Mouse (Mus musculus) kidney, adult 2 months (tissue): ENCODE measurements around the gene Eif3g.

Experiments used
- CTCF ChIP-seq: fragments of 200-500 bp; conservative IDR thresholded peaks from 2 replicates; pipeline ENCODE4 v1.5.1; 2011; ENCODE audit warnings: low read depth, mild to moderate bottlenecking, control low read depth, low read length, moderate library complexity, mixed read lengths; ENCODE audit not compliant: insufficient read depth, insufficient read length
- POLR2A ChIP-seq: fragments of 200-500 bp; IDR thresholded peaks from one replicate; pipeline ENCODE4 v1.6.1; 2011; ENCODE audit warnings: low read depth, low read length, control low read depth

DNA sequence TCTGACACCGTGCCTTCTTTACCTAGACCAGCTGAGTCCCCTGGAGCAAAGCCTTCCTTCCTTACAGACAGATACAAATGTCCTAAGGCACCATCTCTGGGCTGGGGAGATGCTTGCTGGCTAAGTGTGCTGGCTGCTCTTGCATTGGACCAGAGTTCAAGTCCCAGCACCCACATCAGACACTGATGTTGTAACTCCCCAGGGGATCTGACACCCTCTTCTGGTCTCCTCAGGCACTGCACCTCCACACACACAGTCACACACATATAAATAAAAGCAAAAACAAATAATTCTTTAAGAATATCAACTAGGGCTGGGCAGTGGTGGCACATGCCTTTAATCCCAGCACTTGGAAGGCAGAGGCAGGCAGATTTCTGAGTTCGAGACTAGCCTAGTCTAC lies 48.2 kb downstream of the Eif3g start:
- TF ChIP-seq POLR2A (no peak), CTCF (no peak)
